Mouse (Mus musculus) bone marrow, adult 2 months (tissue): ENCODE results near the gene Pcyox1. TPM values are rescaled to one million over a fixed set of nuclear protein-coding genes. Genes with fewer than 3 reads are reported as not detected.

ENCODE experiments used
- H3K27ac ChIP-seq: fragments of 200-500 bp; 2 replicates; pipeline ENCODE4 v1.5.1; 2012; ENCODE audit warnings: low read depth, mild to moderate bottlenecking, control low read depth, inconsistent platforms, low read length; ENCODE audit not compliant: control insufficient read depth, poor library complexity, insufficient read depth
- H3K4me1 ChIP-seq: fragments of 200-500 bp; 2 replicates; pipeline ENCODE4 v1.6.1; 2011; ENCODE audit warnings: low read length; ENCODE audit not compliant: control insufficient read depth, insufficient read depth
- H3K4me3 ChIP-seq: fragments of 200-500 bp; replicated peaks from 2 replicates; pipeline ENCODE3; 2011; ENCODE audit warnings: mild to moderate bottlenecking, low read depth, low read length, control low read depth; ENCODE audit not compliant: control insufficient read depth
- CTCF ChIP-seq: fragments of 200-500 bp; IDR thresholded peaks from 2 replicates; pipeline ENCODE4 v1.5.1; 2011; ENCODE audit warnings: low read length, control low read depth; ENCODE audit not compliant: control insufficient read depth, insufficient read depth
- POLR2A ChIP-seq: fragments of 200-500 bp; IDR thresholded peaks from 2 replicates; pipeline ENCODE4 v1.6.1; 2011; ENCODE audit warnings: low read depth, mild to moderate bottlenecking, control low read depth, low read length, borderline replicate concordance; ENCODE audit not compliant: control insufficient read depth
- whole genome bisulfite sequencing: fragments of 180-500 bp; shearing (Covaris S2); methylation state at CpG from one replicate; pipeline ENCODE4 v1.1.7; 2018; 5-methylcytosine and 5-hydroxymethylcytosine counted together
- polyA plus RNA-seq: library from polyadenylated mRNA; stranded (reverse); fragments of >200 nt; gene quantifications from 2 replicates; pipeline ENCODE4 v1.2.4, GENCODE M21; 2011; ENCODE audit warnings: low replicate concordance; ENCODE audit not compliant: missing spikeins, insufficient read depth, insufficient read length

Pcyox1 gene
- polyA plus RNA-seq, 1 experiment, result 22.8 TPM

- TF ChIP-seq CTCF (no peak), POLR2A (no peak)
- 0 out of 2 replicates have a peak overlapping the region, but pooled peaks have one; percentile 99 for H3K27ac ChIP-seq
- under 1% methylated on average over 15 of the region's 15 CpGs for WGBS
- peak overlapping the region; percentile 96 for H3K4me3 ChIP-seq
- no peaks in the 10 kb centered on the region for H3K4me1 ChIP-seq
Measured at GRCm38 (mm10) chr6:86403728-86404099, 6.8 kb upstream of the Pcyox1 start.

GRCm38 (mm10) chr6:86402681-86403607, 6.0 kb upstream of the Pcyox1 start:
- no peaks in the 10 kb centered on the region for H3K4me1 ChIP-seq
- 46% methylated on average over 12 of the region's 12 CpGs for WGBS
- H3K4me3 ChIP-seq, result peak overlapping the region; percentile 96
- TF ChIP-seq CTCF, result no peak
- TF ChIP-seq POLR2A, result no peak
- H3K27ac ChIP-seq, result no peak overlapping the region

- 4% methylated on average over 9 of the region's 9 CpGs for WGBS
- H3K4me1 ChIP-seq, result no peaks in the 10 kb centered on the region
- no peak overlapping the region for H3K4me3 ChIP-seq
- peak; percentile 75 for TF ChIP-seq CTCF
- no peak for TF ChIP-seq POLR2A
- H3K27ac ChIP-seq, result no peak overlapping the region
Measured at GRCm38 (mm10) chr6:86400972-86401371, 4.0 kb upstream of the Pcyox1 start.

GRCm38 (mm10) chr6:86399995-86400394, 3.0 kb upstream of the Pcyox1 start:
- no peak for TF ChIP-seq CTCF
- TF ChIP-seq POLR2A, result no peak
- 70% methylated on average over 2 of the region's 2 CpGs for WGBS
- no peak overlapping the region for H3K27ac ChIP-seq
- H3K4me1 ChIP-seq, result no peaks in the 10 kb centered on the region; the same call in 1 of the 2 replicates
- no peak overlapping the region for H3K4me3 ChIP-seq

- Histone ChIP-seq H3K4me3 (no peak overlapping the region), H3K27ac (no peak overlapping the region), H3K4me1 (no peaks in the 10 kb centered on the region; the same call in 1 of the 2 replicates)
- TF ChIP-seq POLR2A, result no peak
- no peak for TF ChIP-seq CTCF
- 80% methylated on average over 2 of the region's 2 CpGs for WGBS
Measured at GRCm38 (mm10) chr6:86398986-86399385, 2.0 kb upstream of the Pcyox1 start.

- Histone ChIP-seq H3K27ac (no peak overlapping the region; the same call in 1 of the 2 replicates), H3K4me3 (peak overlapping the region; percentile 86), H3K4me1 (no peaks in the 10 kb centered on the region; the same call in 1 of the 2 replicates)
- TF ChIP-seq POLR2A (no peak), CTCF (no peak)
- under 1% methylated on average over 14 of the region's 14 CpGs for WGBS
Measured at GRCm38 (mm10) chr6:86397257-86397980, 465 bp upstream of the Pcyox1 start.

- Histone ChIP-seq H3K4me1 (no peaks in the 10 kb centered on the region; the same call in 1 of the 2 replicates), H3K27ac (peak overlapping the region; percentile 44), H3K4me3 (peak overlapping the region; percentile 86)
- WGBS, result 5% methylated on average over 10 of the region's 10 CpGs
- TF ChIP-seq CTCF, result no peak
- TF ChIP-seq POLR2A, result no peak
Measured at GRCm38 (mm10) chr6:86395969-86396368, 985 bp downstream of the Pcyox1 start.

GRCm38 (mm10) chr6:86395021-86395420, 1.9 kb downstream of the Pcyox1 start:
- TF ChIP-seq CTCF, result no peak
- TF ChIP-seq POLR2A, result no peak
- no peaks in the 10 kb centered on the region; the same call in 1 of the 2 replicates for H3K4me1 ChIP-seq
- no peak overlapping the region for H3K4me3 ChIP-seq
- 66% methylated on average over 9 of the region's 9 CpGs for WGBS
- H3K27ac ChIP-seq, result no peak overlapping the region
